Mouse (Mus musculus): ENCODE results near the gene Xlr5a. TPM values are rescaled to one million over a fixed set of nuclear protein-coding genes. Genes with fewer than 3 reads are reported as not detected.
A peak's percentile ranks its signal among the peaks of the same experiment; 100 is the strongest.
"Not testable (repeated sequence)": the region's sequence is repeated elsewhere in the genome, so short reads cannot be mapped to it uniquely, and the experiment has no call there.

Gene Xlr5a
- polyA plus RNA-seq, 1 experiment from 2014 or later: 0.24 TPM

DNA sequence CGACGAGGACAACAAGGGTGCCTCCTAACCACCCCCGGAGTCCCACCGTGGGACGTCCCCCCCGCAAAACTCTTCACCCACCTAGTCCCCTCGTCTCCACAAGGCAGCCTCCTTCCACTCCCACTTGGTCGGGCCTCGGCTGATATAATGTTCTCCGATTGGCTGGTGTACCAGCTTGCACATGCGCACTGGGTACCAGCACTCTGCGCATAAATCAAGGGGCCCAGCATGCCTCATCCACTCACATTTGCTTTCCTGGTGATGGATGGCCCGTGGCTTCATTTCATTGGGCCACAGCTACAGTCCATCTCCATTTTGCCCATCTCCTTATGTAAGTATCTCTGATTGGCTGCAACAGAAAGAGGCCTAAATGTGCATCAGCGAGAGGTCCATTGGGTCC, 27.5 kb downstream of the Xlr5a start, which contains the start of gene Xlr3c:
TSS of gene Xlr3c (minus strand) at position 121 of the 400 bp plus-strand sequence.
- H3K36me3 ChIP-seq (ENCODE audit: control insufficient read depth, insufficient read depth, low read length); H3K27me3 ChIP-seq (ENCODE audit: control insufficient read depth, insufficient read depth, low read depth, low read length); H3K4me2 ChIP-seq (ENCODE audit: low read depth, low read length); H3K27ac ChIP-seq (ENCODE audit: low read length); H3K9me3 ChIP-seq (ENCODE audit: control insufficient read depth, low read length); H3K9ac ChIP-seq (ENCODE audit: low read length); H3K4me1 ChIP-seq (replicated peaks; ENCODE audit: control insufficient read depth, insufficient read depth, low read length); H3K4me3 ChIP-seq (ENCODE audit: low read length); ATAC-seq (ENCODE audit: low read depth): not testable (repeated sequence)
- 88% methylated on average over 14 of the region's 14 CpGs for WGBS

DNA sequence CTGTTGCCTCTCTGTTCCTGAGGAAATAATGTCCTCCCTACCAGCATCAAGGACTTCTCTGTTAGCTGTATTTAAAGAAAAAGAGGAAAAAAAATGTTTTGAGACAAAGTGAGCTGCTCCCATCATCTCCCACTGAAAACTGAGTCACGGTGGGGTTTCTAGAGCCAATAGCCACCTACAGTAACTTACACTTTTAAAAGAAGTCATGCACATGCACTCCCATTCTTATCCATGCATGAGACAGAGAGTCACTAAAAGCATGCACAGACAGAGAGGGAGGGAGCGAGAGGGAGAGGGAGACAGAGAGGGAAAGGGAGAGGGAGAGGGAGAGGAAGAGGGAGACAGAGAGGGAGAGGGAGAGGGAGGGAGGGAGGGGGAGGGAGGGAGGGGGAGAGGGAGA, 30.3 kb downstream of the Xlr5a start:
- WGBS: 84% methylated on average over 1 of the region's 2 CpGs
- ATAC-seq (ENCODE audit: low read depth): not testable (repeated sequence)

DNA sequence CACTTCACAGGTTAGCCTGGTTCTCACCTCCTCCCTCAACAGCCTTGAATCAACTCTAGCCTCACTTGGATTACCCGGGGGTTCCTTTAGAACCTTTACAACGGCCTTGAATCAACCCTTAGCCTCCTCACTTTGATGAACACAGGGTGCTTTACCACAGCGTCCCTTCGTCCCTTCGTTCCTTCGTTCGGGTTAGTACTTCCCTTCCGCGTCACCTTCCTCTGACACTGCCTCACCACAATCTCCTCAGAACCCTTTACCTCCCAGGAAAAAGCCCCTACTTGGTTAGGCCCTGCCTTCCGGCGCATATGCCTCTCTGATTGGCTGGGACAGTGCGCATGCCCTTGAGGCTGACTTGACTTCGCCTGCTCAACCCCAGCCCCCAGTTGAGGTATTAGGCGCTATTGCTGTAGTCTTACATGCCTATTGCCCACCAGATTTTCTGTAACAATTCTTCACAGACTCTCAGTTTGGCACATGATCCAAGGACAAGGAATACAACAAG, 49.9 kb downstream of the Xlr5a start, which contains the start of gene Xlr4c:
TSS of gene Xlr4c (minus strand) at position 310 of the 505 bp plus-strand sequence.
- not testable (repeated sequence) for H3K27ac ChIP-seq (ENCODE audit: low read length); H3K4me1 ChIP-seq (replicated peaks; ENCODE audit: control insufficient read depth, insufficient read depth, low read length); H3K36me3 ChIP-seq (ENCODE audit: control insufficient read depth, insufficient read depth, low read length); H3K27me3 ChIP-seq (ENCODE audit: control insufficient read depth, insufficient read depth, low read depth, low read length); H3K4me3 ChIP-seq (ENCODE audit: low read length); ATAC-seq (ENCODE audit: low read depth); H3K9me3 ChIP-seq (ENCODE audit: control insufficient read depth, low read length); H3K4me2 ChIP-seq (ENCODE audit: low read depth, low read length); H3K9ac ChIP-seq (ENCODE audit: low read length)
- 78% methylated on average over 9 of the region's 14 CpGs for WGBS

More for the DNA sequence above, 30.3 kb downstream of the Xlr5a start:
- not testable (repeated sequence) for H3K27me3 ChIP-seq (ENCODE audit: control insufficient read depth, insufficient read depth, low read depth, low read length); H3K27ac ChIP-seq (ENCODE audit: low read length); H3K4me2 ChIP-seq (ENCODE audit: low read depth, low read length); H3K36me3 ChIP-seq (ENCODE audit: control insufficient read depth, insufficient read depth, low read length); H3K9me3 ChIP-seq (ENCODE audit: control insufficient read depth, low read length); H3K4me3 ChIP-seq (ENCODE audit: low read length); H3K9ac ChIP-seq (ENCODE audit: low read length); H3K4me1 ChIP-seq (replicated peaks; ENCODE audit: control insufficient read depth, insufficient read depth, low read length)

DNA sequence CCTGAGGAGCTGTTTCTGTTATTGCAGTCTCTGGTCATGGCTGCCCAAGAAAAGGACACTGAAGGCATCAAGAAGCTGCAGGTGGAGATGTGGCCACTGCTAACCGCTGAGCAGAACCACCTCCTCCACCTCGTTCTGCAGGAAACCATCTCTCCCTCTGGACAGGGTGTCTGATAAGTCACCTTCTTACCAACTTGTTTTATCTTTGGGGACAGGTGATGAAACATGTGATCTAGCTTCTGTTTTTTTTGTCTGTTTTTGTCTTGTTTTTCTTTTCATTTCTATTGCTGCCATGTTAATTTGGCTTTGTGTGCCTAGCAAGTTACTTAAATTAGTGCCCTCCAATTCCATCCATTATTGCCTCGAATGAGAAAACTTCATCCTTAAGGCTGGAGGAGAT, 63.5 kb downstream of the Xlr5a start:
- Histone ChIP-seq H3K4me1 (replicated peaks; ENCODE audit: control insufficient read depth, insufficient read depth, low read length) (0 out of 2 replicates have a peak, but pooled peaks cover 2% of the 10 kb centered on the region), H3K36me3 (ENCODE audit: control insufficient read depth, insufficient read depth, low read length) (no peaks in the 10 kb centered on the region), H3K27me3 (ENCODE audit: control insufficient read depth, insufficient read depth, low read depth, low read length) (no peaks in the 10 kb centered on the region), H3K9me3 (ENCODE audit: control insufficient read depth, low read length) (no peaks in the 10 kb centered on the region), H3K9ac (ENCODE audit: low read length) (peak overlapping the region; percentile 70), H3K27ac (ENCODE audit: low read length) (no peak overlapping the region), H3K4me3 (ENCODE audit: low read length) (peak overlapping the region; percentile 62), H3K4me2 (ENCODE audit: low read depth, low read length) (peak overlapping the region; percentile 76)
- no peak for ATAC-seq (ENCODE audit: low read depth)
- 33% methylated on average over 3 of the region's 3 CpGs for WGBS

DNA sequence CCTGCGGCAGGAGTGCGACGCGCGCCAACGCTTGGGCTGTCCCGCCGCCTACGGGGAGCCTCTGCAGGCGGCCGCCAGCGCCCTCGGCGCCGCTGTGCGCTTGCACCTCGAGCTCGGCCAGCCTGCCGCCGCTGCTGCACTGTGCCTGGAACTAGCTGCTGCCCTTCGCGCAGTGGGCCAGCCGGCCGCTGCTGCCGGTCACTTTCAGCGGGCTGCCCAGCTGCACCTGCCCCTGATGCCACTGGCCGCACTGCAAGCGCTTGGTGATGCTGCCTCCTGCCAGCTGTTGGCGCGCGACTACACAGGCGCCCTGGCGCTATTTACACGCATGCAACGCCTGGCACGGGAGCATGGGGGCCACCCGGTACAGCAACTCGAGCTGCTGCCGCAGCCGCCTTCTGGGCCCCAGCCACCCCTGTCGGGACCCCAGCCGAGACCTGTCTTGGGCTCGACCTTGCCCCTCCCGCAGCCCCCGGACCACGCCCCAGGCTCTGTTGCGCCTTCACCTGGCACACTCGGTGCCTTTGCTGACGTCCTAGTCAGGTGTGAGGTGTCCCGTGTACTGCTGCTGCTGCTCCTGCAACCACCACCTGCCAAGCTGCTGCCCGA, 64.1 kb downstream of the Xlr5a start:
- H3K27ac ChIP-seq (ENCODE audit: low read length): peak overlapping the region; percentile 91
- H3K9ac ChIP-seq (ENCODE audit: low read length): peak overlapping the region; percentile 70
- no peaks in the 10 kb centered on the region for H3K9me3 ChIP-seq (ENCODE audit: control insufficient read depth, low read length)
- peak overlapping the region; percentile 62 for H3K4me3 ChIP-seq (ENCODE audit: low read length)
- no peaks in the 10 kb centered on the region for H3K27me3 ChIP-seq (ENCODE audit: control insufficient read depth, insufficient read depth, low read depth, low read length)
- peak; percentile 75 for ATAC-seq (ENCODE audit: low read depth)
- 0 out of 2 replicates have a peak, but pooled peaks cover 2% of the 10 kb centered on the region for H3K4me1 ChIP-seq (replicated peaks; ENCODE audit: control insufficient read depth, insufficient read depth, low read length)
- H3K36me3 ChIP-seq (ENCODE audit: control insufficient read depth, insufficient read depth, low read length): no peaks in the 10 kb centered on the region
- peak overlapping the region; percentile 76 for H3K4me2 ChIP-seq (ENCODE audit: low read depth, low read length)
- WGBS: 17% methylated on average over 49 of the region's 51 CpGs

DNA sequence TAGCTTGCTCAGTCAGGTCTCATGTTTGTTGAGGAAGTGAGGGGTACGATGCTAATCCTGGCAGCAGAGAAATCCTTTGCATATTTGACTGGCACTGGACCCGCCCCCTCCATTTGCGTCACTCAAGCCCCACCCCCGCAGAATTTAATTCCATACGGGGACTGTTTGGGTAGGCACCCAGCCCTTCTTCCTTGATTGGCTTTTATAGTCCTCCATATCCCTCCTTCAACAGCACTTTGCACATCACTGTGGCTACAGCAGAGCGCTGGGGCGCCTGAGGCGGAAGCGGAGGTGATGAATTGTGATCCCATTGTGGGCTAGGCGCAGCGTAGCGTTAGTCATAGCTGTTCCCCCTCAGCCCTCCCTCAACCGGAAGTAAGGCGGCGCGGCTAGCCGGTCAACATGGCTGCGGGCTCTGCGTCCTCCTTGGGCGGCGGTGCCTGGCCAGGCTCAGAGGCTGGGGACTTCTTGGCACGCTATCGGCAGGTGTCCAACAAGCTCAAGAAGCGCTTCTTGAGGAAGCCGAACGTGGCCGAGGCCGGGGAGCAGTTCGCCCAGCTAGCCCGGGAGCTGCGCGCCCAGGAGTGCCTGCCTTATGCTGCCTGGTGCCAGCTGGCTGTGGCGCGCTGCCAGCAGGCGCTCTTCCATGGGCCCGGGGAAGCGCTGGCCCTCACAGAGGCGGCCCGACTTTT, 64.7 kb downstream of the Xlr5a start, which contains the start of gene F8a:
TSS of gene F8a (plus strand) at position 378 of the 692 bp plus-strand sequence.
- 23% methylated on average over 33 of the region's 39 CpGs for WGBS

DNA sequence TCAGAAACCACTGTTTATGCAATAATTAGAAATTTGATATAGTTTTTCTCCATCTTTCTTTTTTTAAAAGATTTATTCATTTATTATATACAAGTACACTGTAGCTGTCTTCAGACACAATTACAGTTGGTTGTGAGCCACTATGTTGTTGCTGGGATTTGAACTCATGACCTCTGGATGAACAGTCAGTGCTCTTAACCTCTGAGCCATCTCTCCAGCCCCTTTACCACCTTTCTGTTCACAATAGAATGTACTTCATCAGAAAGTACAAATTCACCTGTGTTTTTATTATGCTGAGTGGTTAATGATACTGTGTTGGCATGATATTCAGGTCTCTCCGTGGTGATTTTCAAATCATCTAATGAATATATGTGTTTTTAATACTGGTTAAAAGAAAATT, 67.4 kb downstream of the Xlr5a start:
- Histone ChIP-seq H3K9ac (ENCODE audit: low read length) (no peak overlapping the region), H3K4me3 (ENCODE audit: low read length) (no peak overlapping the region), H3K27ac (ENCODE audit: low read length) (no peak overlapping the region), H3K4me1 (replicated peaks; ENCODE audit: control insufficient read depth, insufficient read depth, low read length) (no peaks in the 10 kb centered on the region), H3K4me2 (ENCODE audit: low read depth, low read length) (no peak overlapping the region), H3K36me3 (ENCODE audit: control insufficient read depth, insufficient read depth, low read length) (no peaks in the 10 kb centered on the region), H3K9me3 (ENCODE audit: control insufficient read depth, low read length) (no peaks in the 10 kb centered on the region), H3K27me3 (ENCODE audit: control insufficient read depth, insufficient read depth, low read depth, low read length) (no peaks in the 10 kb centered on the region)
- ATAC-seq (ENCODE audit: low read depth): no peak
- 50% methylated on average over 1 of the region's 1 CpGs for WGBS

More for the DNA sequence above, 64.7 kb downstream of the Xlr5a start, which contains the start of gene F8a:
- peak within 1 kb of the TSS; percentile 62 for H3K4me3 ChIP-seq (ENCODE audit: low read length)
- peak; percentile 95 for ATAC-seq (ENCODE audit: low read depth)
- H3K4me1 ChIP-seq (replicated peaks; ENCODE audit: control insufficient read depth, insufficient read depth, low read length): 0 out of 2 replicates have a peak, but pooled peaks cover 2% of the 10 kb centered on the region
- no peaks in the 10 kb centered on the region for H3K27me3 ChIP-seq (ENCODE audit: control insufficient read depth, insufficient read depth, low read depth, low read length)
- peak within 1 kb of the TSS; percentile 76 for H3K4me2 ChIP-seq (ENCODE audit: low read depth, low read length)
- H3K27ac ChIP-seq (ENCODE audit: low read length): peak within 1 kb of the TSS; percentile 91
- no peaks in the 10 kb centered on the region for H3K9me3 ChIP-seq (ENCODE audit: control insufficient read depth, low read length)
- H3K9ac ChIP-seq (ENCODE audit: low read length): peak within 1 kb of the TSS; percentile 70
- no peaks in the 10 kb centered on the region for H3K36me3 ChIP-seq (ENCODE audit: control insufficient read depth, insufficient read depth, low read length)

DNA sequence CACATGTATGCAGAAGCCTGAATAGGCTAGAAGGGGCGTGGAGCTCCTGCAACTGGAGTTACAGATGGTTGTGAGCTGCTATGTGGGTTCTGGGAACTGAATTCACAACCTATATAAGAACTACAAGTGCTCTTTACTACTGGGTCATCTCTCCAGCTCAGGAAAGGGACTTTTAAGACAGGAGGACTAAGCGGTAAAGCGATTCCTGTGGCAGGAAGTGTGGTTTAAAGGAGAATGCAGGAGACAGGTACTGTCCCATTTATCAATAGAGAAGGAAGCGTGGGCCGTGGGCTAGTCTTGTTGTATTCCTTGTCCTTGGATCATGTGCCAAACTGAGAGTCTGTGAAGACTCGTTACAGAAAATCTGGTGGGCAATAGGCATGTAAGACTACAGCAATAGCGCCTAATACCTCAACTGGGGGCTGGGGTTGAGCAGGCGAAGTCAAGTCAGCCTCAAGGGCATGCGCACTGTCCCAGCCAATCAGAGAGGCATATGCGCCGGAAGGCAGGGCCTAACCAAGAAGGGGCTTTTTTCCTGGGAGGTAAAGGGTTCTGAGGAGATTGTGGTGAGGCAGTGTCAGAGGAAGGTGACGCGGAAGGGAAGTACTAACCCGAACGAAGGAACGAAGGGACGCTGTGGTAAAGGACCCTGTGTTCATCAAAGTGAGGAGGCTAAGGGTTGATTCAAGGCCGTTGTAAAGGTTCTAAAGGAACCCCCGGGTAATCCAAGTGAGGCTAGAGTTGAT, 78.8 kb downstream of the Xlr5a start, which contains the start of gene Xlr4b:
TSS of gene Xlr4b (plus strand) at position 515 of the 746 bp plus-strand sequence.
- H3K4me2 ChIP-seq (ENCODE audit: low read depth, low read length); H3K27me3 ChIP-seq (ENCODE audit: control insufficient read depth, insufficient read depth, low read depth, low read length); H3K36me3 ChIP-seq (ENCODE audit: control insufficient read depth, insufficient read depth, low read length); H3K9me3 ChIP-seq (ENCODE audit: control insufficient read depth, low read length); H3K4me1 ChIP-seq (replicated peaks; ENCODE audit: control insufficient read depth, insufficient read depth, low read length); ATAC-seq (ENCODE audit: low read depth); H3K9ac ChIP-seq (ENCODE audit: low read length); H3K27ac ChIP-seq (ENCODE audit: low read length); H3K4me3 ChIP-seq (ENCODE audit: low read length): not testable (repeated sequence)
- WGBS: 71% methylated on average over 15 of the region's 19 CpGs

DNA sequence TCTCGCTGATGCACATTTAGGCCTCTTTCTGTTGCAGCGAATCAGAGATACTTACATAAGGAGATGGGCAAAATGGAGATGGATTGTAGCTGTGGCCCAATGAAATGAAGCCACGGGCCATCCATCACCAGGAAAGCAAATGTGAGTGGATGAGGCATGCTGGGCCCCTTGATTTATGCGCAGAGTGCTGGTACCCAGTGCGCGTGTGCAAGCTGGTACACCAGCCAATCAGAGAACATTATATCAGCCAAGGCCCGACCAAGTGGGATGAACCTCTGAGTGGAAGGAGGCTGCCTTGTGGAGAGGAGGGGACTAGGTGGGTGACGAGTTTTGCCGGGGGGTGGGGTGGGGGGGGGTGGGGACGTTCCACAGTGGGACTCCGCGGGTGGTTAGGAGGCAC, 100.8 kb downstream of the Xlr5a start, which contains the start of gene Xlr3b:
TSS of gene Xlr3b (plus strand) at position 274 of the 400 bp plus-strand sequence.
- WGBS: 79% methylated on average over 9 of the region's 12 CpGs
- H3K27me3 ChIP-seq (ENCODE audit: control insufficient read depth, insufficient read depth, low read depth, low read length): not testable (repeated sequence)
- peak; percentile 45; the same call in 1 of the 2 replicates for ATAC-seq (ENCODE audit: low read depth)

More for the DNA sequence above, 100.8 kb downstream of the Xlr5a start, which contains the start of gene Xlr3b:
- not testable (repeated sequence) for H3K9me3 ChIP-seq (ENCODE audit: control insufficient read depth, low read length); H3K4me3 ChIP-seq (ENCODE audit: low read length); H3K4me1 ChIP-seq (replicated peaks; ENCODE audit: control insufficient read depth, insufficient read depth, low read length); H3K27ac ChIP-seq (ENCODE audit: low read length); H3K4me2 ChIP-seq (ENCODE audit: low read depth, low read length); H3K36me3 ChIP-seq (ENCODE audit: control insufficient read depth, insufficient read depth, low read length); H3K9ac ChIP-seq (ENCODE audit: low read length)
